10 mouse cellular contexts compared by ENCODE assay signal in genomic region chrX:77741383-77741782, GRCm38 (mm10). TPM values are rescaled to one million over a fixed set of nuclear protein-coding genes. Genes with fewer than 3 reads are reported as not detected.
A peak's percentile ranks its signal among the peaks of the same experiment; 100 is the strongest.
DNase-seq lines count a peak whose midpoint lies in the region; ATAC-seq and TF ChIP-seq lines count a peak whose summit lies in the region.
"Had no signal": no experiment of that assay in that cellular context is flagged by ENCODE, and none has a peak within 500 bp of the region (broad histone marks: within the 10 kb centered on the region; RNA-seq: fewer than 3 reads in every experiment).

No protein-coding gene starts in this region.

- no peak for TF ChIP-seq EP300 in ES-Bruce4 (IDR thresholded peaks at IDR 0.05; ENCODE audit: insufficient read depth, low read depth, low read length)

- peak; percentile 77 for ATAC-seq in common myeloid progenitor, adult 5-6 weeks (replicated peaks; ENCODE audit: low read depth, poor library complexity, severe bottlenecking)

- H3K27me3 ChIP-seq in ES-Bruce4 (ENCODE audit: control insufficient read depth, insufficient read depth, low read length, poor library complexity, severe bottlenecking): no peaks in the 10 kb centered on the region
- H3K27me3 ChIP-seq in limb, embryonic 10.5 days (ENCODE audit: low read depth, poor library complexity, severe bottlenecking): no peaks in the 10 kb centered on the region

- TF ChIP-seq CTCF in ES-Bruce4 (IDR thresholded peaks at IDR 0.05; ENCODE audit: low read depth, low read length): peak; percentile 54

- no peaks in the 10 kb centered on the region for H3K36me3 ChIP-seq in ES-Bruce4 (ENCODE audit: control insufficient read depth, insufficient read depth, low read length, poor library complexity, severe bottlenecking)
- no peaks in the 10 kb centered on the region for H3K36me3 ChIP-seq in limb, embryonic 10.5 days

- no peak overlapping the region for H3K4me3 ChIP-seq in ES-Bruce4 (ENCODE audit: low read depth, low read length)
- H3K4me3 ChIP-seq in limb, embryonic 10.5 days: no peak overlapping the region
- H3K4me3 ChIP-seq: erythroblast, embryonic 14.5 days had no signal

- H3K9ac ChIP-seq in ES-Bruce4 (ENCODE audit: low read depth, poor library complexity, severe bottlenecking): no peak overlapping the region

- H3K4me1 ChIP-seq in ES-Bruce4 (ENCODE audit: control insufficient read depth, insufficient read depth, low read length): no peaks in the 10 kb centered on the region
- no peaks in the 10 kb centered on the region for H3K4me1 ChIP-seq in limb, embryonic 10.5 days

- intact Hi-C loops in heart, postnatal 10 days (cut with DNase I): loop anchor here (1.0 kb wide), 1 partner anchor 67 kb away; no protein-coding TSS in a partner anchor

- no peak for TF ChIP-seq POLR2A in ES-Bruce4 (IDR thresholded peaks at IDR 0.05; ENCODE audit: insufficient read depth, low read length)

- H3K27ac ChIP-seq in ES-Bruce4 (ENCODE audit: insufficient read depth, low read length): no peak overlapping the region
- no peak overlapping the region for H3K27ac ChIP-seq in limb, embryonic 10.5 days
- H3K27ac ChIP-seq: macrophage had no signal

- H3K9me3 ChIP-seq in ES-Bruce4 (replicated peaks; ENCODE audit: control insufficient read depth, insufficient read depth, low read length, poor library complexity, severe bottlenecking): no peaks in the 10 kb centered on the region
- no peaks in the 10 kb centered on the region for H3K9me3 ChIP-seq in limb, embryonic 10.5 days (replicated peaks)

- WGBS in limb, embryonic 10.5 days: 26% methylated on average over 1 of the region's 1 CpGs

- peak; percentile 33 to 56 for DNase-seq in heart, postnatal 10 days
- DNase-seq in heart, adult 11 months: no peak
- DNase-seq in 3T3-L1 (ENCODE audit: low read depth, low spot score): peak; percentile 77
- DNase-seq in limb, embryonic 10.5 days (ENCODE audit: low spot score): peak; percentile 29
- DNase-seq in thymus, postnatal 14 days: peak; percentile 24
- no peak for DNase-seq in layer of hippocampus, adult 8-10 months (ENCODE audit: low spot score in 2 of 2)

RNA-seq across cellular contexts. Expression of gene Prkx, which starts 54.7 kb away (rescaled TPM):
- 10 to 100 TPM; 23.3 to 24.4 TPM for total RNA-seq in heart, postnatal 10 days (2021)
- polyA plus RNA-seq in ES-Bruce4 (2011; ENCODE audit: insufficient read depth, insufficient read length, low read depth, missing spikeins): 20.6 and 21.5 TPM in 2 replicates
- total RNA-seq in common myeloid progenitor, adult 5-6 weeks (2017): 9.8 and 12.5 TPM in 2 replicates
- 10.3 and 13.2 TPM in 2 replicates for polyA plus RNA-seq in limb, embryonic 10.5 days (2016; fragmentation: Nextera tagmentation; extraction: Ambion mirVana)
- 10 to 100 TPM; 12.2 to 13.5 (median 12.9) TPM for total RNA-seq in layer of hippocampus, adult 8-10 months (2022)

Comparison
In these comparisons a context has a peak if more than half of its experiments do, and no peak if none do; other contexts are left out.
1. DNase-seq: peak in heart, postnatal 10 days (2 of 2), 3T3-L1 (single experiment), limb, embryonic 10.5 days (single experiment) and thymus, postnatal 14 days (single experiment); none in heart, adult 11 months (single experiment) and layer of hippocampus, adult 8-10 months (0 of 2).